Mouse (Mus musculus) heart, embryonic 16.5 days (tissue): Measurements from ENCODE around the gene Ccdc24. TPM values are rescaled to one million over a fixed set of nuclear protein-coding genes. Genes with fewer than 3 reads are reported as not detected.

Experiments
- ATAC-seq: fragments of 200-750 bp; cut with Nextera tagmentation; replicated peaks from 2 replicates; pipeline ENCODE4 v1.8.0; 2017; ENCODE audit warnings: moderate number of reproducible peaks; ENCODE audit not compliant: insufficient read depth, low FRiP score; ENCODE audit errors: extremely low read depth
- H3K27ac ChIP-seq: fragments of 300-500 bp; sonication (generic); 2 replicates; pipeline ENCODE4 v1.5.1; 2014; ENCODE audit warnings: mild to moderate bottlenecking, low read length, control low read depth, moderate library complexity
- H3K27me3 ChIP-seq: fragments of 300-500 bp; sonication (generic); 2 replicates; pipeline ENCODE4 v1.6.1; 2014; ENCODE audit warnings: low read length, mixed read lengths; ENCODE audit not compliant: control insufficient read depth, insufficient read depth
- H3K36me3 ChIP-seq: fragments of 300-500 bp; sonication (generic); 2 replicates; pipeline ENCODE4 v1.6.1; 2014; ENCODE audit not compliant: control insufficient read depth, insufficient read depth
- H3K4me1 ChIP-seq: fragments of 300-500 bp; sonication (generic); 2 replicates; pipeline ENCODE4 v1.6.1; 2014; ENCODE audit warnings: low read length, mixed read lengths; ENCODE audit not compliant: control insufficient read depth, insufficient read depth
- H3K4me2 ChIP-seq: fragments of 300-500 bp; sonication (generic); 2 replicates; pipeline ENCODE4 v1.6.1; 2014; ENCODE audit warnings: low read depth, mild to moderate bottlenecking, control low read depth, low read length
- H3K4me3 ChIP-seq: fragments of 300-500 bp; sonication (generic); 2 replicates; pipeline ENCODE4 v1.5.1; 2014; ENCODE audit warnings: mild to moderate bottlenecking, control low read depth, low read length
- H3K9ac ChIP-seq: fragments of 300-500 bp; sonication (generic); 2 replicates; pipeline ENCODE4 v1.6.1; 2014; ENCODE audit warnings: low read length, control low read depth
- H3K9me3 ChIP-seq: fragments of 300-500 bp; sonication (generic); replicated peaks from 2 replicates; pipeline ENCODE4 v1.6.1; 2016; ENCODE audit warnings: low read length; ENCODE audit not compliant: control insufficient read depth
- WGBS: fragments of 180-500 bp; shearing (Covaris S2); extraction: QIAGEN DNeasy Blood & Tissue Kit; methylation state at CpG from one replicate; pipeline ENCODE4 v1.1.7; 2014; 5-methylcytosine and 5-hydroxymethylcytosine counted together
- polyA plus RNA-seq: library from polyadenylated mRNA; unstranded; fragments of >200 nt; fragmentation: Nextera tagmentation; extraction: Ambion mirVana; gene quantifications from 2 replicates; pipeline ENCODE4 v1.2.1, GENCODE M21; 2015

Gene Ccdc24
- polyA plus RNA-seq, 1 experiment from 2014 or later = 0.51 TPM

- Histone ChIP-seq H3K9ac (no peak overlapping the region), H3K9me3 (no peaks in the 10 kb centered on the region), H3K4me3 (no peak overlapping the region), H3K4me1 (peaks cover 21% of the 10 kb centered on the region), H3K36me3 (no peaks in the 10 kb centered on the region), H3K4me2 (no peak overlapping the region), H3K27ac (no peak overlapping the region), H3K27me3 (no peaks in the 10 kb centered on the region)
- 50% methylated on average over 8 of the region's 8 CpGs for WGBS
- no peak for ATAC-seq
Observed at GRCm38 (mm10) chr4:117828572-117829145, 43.7 kb downstream of the Ccdc24 start.

- Histone ChIP-seq H3K4me2 (no peak overlapping the region), H3K4me1 (no peaks in the 10 kb centered on the region), H3K27me3 (no peaks in the 10 kb centered on the region), H3K9me3 (peaks cover 15% of the 10 kb centered on the region), H3K27ac (no peak overlapping the region), H3K36me3 (no peaks in the 10 kb centered on the region), H3K9ac (no peak overlapping the region), H3K4me3 (no peak overlapping the region)
- ATAC-seq = no peak
- 87% methylated on average over 10 of the region's 10 CpGs for WGBS
Observed at GRCm38 (mm10) chr4:117818032-117818431, 54.3 kb downstream of the Ccdc24 start.

GRCm38 (mm10) chr4:117816776-117817175 lies 55.6 kb downstream of the Ccdc24 start:
- no peaks in the 10 kb centered on the region for H3K27me3 ChIP-seq
- H3K27ac ChIP-seq = no peak overlapping the region
- peaks cover 15% of the 10 kb centered on the region for H3K9me3 ChIP-seq
- 67% methylated on average over 5 of the region's 5 CpGs for WGBS
- no peak for ATAC-seq
- no peak overlapping the region for H3K4me3 ChIP-seq
- no peak overlapping the region for H3K9ac ChIP-seq
- H3K4me1 ChIP-seq = no peaks in the 10 kb centered on the region
- H3K4me2 ChIP-seq = no peak overlapping the region
- no peaks in the 10 kb centered on the region for H3K36me3 ChIP-seq

Other genes starting within 250 kb of the Ccdc24 start
- 41.0 and 45.7 TPM in 2 replicates for gene Dmap1, start 190.3 kb downstream of the Ccdc24 start, polyA plus RNA-seq
- gene Gm12845, start 148.1 kb downstream of the Ccdc24 start, polyA plus RNA-seq = not detected in 2 replicates
- gene Klf17, start 106.9 kb downstream of the Ccdc24 start, polyA plus RNA-seq = not detected in 2 replicates
- 5.3 and 6.7 TPM in 2 replicates for gene Slc6a9, start 38.1 kb downstream of the Ccdc24 start, polyA plus RNA-seq
- gene B4galt2, start 10.9 kb upstream of the Ccdc24 start, polyA plus RNA-seq = 8.6 and 9.5 TPM in 2 replicates
- gene Atp6v0b, start 14.8 kb upstream of the Ccdc24 start, polyA plus RNA-seq = 229 and 244 TPM in 2 replicates
- gene Dph2, start 19.5 kb upstream of the Ccdc24 start, polyA plus RNA-seq = 12.5 and 15.1 TPM in 2 replicates
- 43.7 and 49.4 TPM in 2 replicates for gene Ipo13, start 42.4 kb upstream of the Ccdc24 start, polyA plus RNA-seq
- 0.70 and 0.85 TPM in 2 replicates for gene Artn, start 57.2 kb upstream of the Ccdc24 start, polyA plus RNA-seq